Mouse (Mus musculus): ENCODE measurements around the gene Olfr487.

GRCm38 (mm10) chr7:108233551-108233950 lies 19.1 kb upstream of the Olfr487 start:
- TF ChIP-seq CTCF (IDR thresholded peaks at IDR 0.05; ENCODE audit: low read depth, low read length), result no peak
- TF ChIP-seq POLR2A (IDR thresholded peaks at IDR 0.05; ENCODE audit: insufficient read depth, low read length), result no peak
